Mouse (Mus musculus) embryonic facial prominence, embryonic 13.5 days (tissue): Measurements from ENCODE around the gene Cpm. TPM values are rescaled to one million over a fixed set of nuclear protein-coding genes. Genes with fewer than 3 reads are reported as not detected.

Experiments
- ATAC-seq: fragments of 200-750 bp; cut with Nextera tagmentation; 2 replicates; pipeline ENCODE4 v1.8.0; 2017; ENCODE audit warnings: low read depth; ENCODE audit not compliant: insufficient number of reproducible peaks, insufficient read depth, low FRiP score, low TSS enrichment
- H3K27ac ChIP-seq: fragments of 300-500 bp; sonication (generic); 2 replicates; pipeline ENCODE4 v1.5.1; 2015; ENCODE audit warnings: moderate library complexity, mild to moderate bottlenecking, inconsistent platforms
- H3K27me3 ChIP-seq: fragments of 300-500 bp; sonication (generic); 2 replicates; pipeline ENCODE4 v1.6.1; 2015; ENCODE audit warnings: mild to moderate bottlenecking, inconsistent platforms
- H3K36me3 ChIP-seq: fragments of 300-500 bp; sonication (generic); 2 replicates; pipeline ENCODE4 v1.6.1; 2015; ENCODE audit warnings: mild to moderate bottlenecking, inconsistent platforms
- H3K4me1 ChIP-seq: fragments of 300-500 bp; sonication (generic); 2 replicates; pipeline ENCODE4 v1.6.1; 2015; ENCODE audit warnings: inconsistent platforms
- H3K4me2 ChIP-seq: fragments of 300-500 bp; sonication (generic); 2 replicates; pipeline ENCODE4 v1.6.1; 2015; ENCODE audit warnings: moderate library complexity, mild to moderate bottlenecking, inconsistent platforms
- H3K4me3 ChIP-seq: fragments of 300-500 bp; sonication (generic); 2 replicates; pipeline ENCODE4 v1.5.1; 2015; ENCODE audit warnings: mild to moderate bottlenecking, inconsistent platforms
- H3K9ac ChIP-seq: fragments of 300-500 bp; sonication (generic); 2 replicates; pipeline ENCODE4 v1.6.1; 2015; ENCODE audit warnings: mild to moderate bottlenecking, inconsistent platforms
- H3K9me3 ChIP-seq: fragments of 300-500 bp; sonication (generic); 2 replicates; pipeline ENCODE4 v1.6.1; 2016; ENCODE audit warnings: inconsistent platforms
- WGBS: fragments of 180-500 bp; shearing (Covaris S2); methylation state at CpG from one replicate; pipeline ENCODE4 v1.1.7; 2015; ENCODE audit warnings: mixed read lengths; 5-methylcytosine and 5-hydroxymethylcytosine counted together
- polyA plus RNA-seq: library from polyadenylated mRNA; unstranded; fragments of >200 nt; fragmentation: Nextera tagmentation; extraction: Ambion mirVana; gene quantifications from 2 replicates; pipeline ENCODE4 v1.2.1, GENCODE M21; 2015

Cpm gene
- polyA plus RNA-seq, 1 experiment from 2014 or later, result 25.6 TPM

DNA sequence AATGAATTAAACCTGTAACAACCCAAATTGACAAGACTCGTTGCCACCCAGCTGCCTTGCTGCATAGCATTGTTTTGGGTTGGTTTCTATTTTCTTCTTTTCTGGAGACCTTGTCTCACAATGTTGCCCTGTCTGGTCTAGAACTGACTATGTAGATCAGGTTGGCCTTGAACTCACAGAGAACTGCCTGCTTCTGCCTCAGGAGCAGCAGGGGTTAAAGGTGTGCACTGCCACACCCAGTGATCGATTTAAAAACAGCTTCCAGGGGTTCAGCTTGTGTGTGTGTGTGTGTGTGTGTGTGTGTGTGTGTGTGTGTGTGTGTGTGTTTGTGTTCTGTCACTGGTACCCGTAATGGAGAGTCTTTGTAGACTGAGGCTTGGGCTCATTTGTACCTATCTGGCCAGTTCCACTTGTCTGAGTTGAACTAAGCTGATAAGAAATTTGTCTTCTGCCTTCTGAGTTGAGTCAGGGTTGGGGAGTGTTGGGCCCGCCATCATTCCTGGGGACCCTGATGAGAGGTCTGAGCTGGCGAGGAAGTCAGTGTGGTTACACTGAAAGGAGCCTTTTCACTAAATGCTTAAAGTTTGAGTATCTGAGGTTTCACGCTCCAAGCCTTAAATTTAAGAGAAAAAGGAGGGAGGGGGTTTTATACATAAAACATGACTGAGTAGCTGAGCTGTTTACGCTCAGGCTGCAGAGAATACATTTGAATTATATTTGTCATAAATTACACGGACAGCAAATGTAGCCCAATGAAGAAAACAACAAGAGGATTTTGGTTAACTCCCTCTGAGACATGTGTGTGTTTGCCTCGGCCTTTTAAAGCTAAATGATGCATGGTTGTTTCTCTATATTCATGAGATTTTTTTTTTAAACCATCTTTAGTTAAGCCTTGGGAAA is 36.3 kb downstream of the Cpm start:
- WGBS, result 51% methylated on average over 9 of the region's 9 CpGs

DNA sequence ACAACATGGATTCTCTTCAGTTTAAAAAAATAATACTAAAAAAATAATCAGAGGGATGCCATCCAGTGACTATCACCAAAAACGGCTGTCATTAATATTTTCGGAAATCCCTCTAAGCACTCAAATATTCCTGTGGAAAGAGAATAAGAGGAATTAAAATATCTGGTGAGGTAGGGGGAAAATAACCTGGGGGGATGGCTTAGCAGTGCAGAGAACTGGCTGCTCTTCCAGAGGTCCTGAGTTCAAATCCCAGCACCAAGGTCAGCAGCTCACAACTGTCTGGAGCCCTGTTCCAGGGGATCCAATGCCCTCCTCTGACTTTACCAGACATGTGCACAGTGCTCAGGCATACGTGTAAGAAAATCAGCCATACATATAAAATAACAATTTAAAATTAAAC is 37.1 kb downstream of the Cpm start:
- no peaks in the 10 kb centered on the region for H3K36me3 ChIP-seq
- H3K4me1 ChIP-seq, result peaks cover 42% of the 10 kb centered on the region
- ATAC-seq, result no peak
- H3K4me3 ChIP-seq, result no peak overlapping the region
- WGBS, result 80% methylated on average over 3 of the region's 3 CpGs
- H3K9me3 ChIP-seq, result no peaks in the 10 kb centered on the region
- no peaks in the 10 kb centered on the region for H3K27me3 ChIP-seq
- H3K4me2 ChIP-seq, result no peak overlapping the region
- no peak overlapping the region for H3K27ac ChIP-seq
- no peak overlapping the region for H3K9ac ChIP-seq

More for the DNA sequence above, 36.3 kb downstream of the Cpm start:
- Histone ChIP-seq H3K27ac (no peak overlapping the region), H3K9ac (no peak overlapping the region), H3K4me1 (peaks cover 42% of the 10 kb centered on the region), H3K27me3 (no peaks in the 10 kb centered on the region), H3K9me3 (no peaks in the 10 kb centered on the region), H3K36me3 (no peaks in the 10 kb centered on the region), H3K4me3 (no peak overlapping the region), H3K4me2 (no peak overlapping the region)
- ATAC-seq, result no peak

DNA sequence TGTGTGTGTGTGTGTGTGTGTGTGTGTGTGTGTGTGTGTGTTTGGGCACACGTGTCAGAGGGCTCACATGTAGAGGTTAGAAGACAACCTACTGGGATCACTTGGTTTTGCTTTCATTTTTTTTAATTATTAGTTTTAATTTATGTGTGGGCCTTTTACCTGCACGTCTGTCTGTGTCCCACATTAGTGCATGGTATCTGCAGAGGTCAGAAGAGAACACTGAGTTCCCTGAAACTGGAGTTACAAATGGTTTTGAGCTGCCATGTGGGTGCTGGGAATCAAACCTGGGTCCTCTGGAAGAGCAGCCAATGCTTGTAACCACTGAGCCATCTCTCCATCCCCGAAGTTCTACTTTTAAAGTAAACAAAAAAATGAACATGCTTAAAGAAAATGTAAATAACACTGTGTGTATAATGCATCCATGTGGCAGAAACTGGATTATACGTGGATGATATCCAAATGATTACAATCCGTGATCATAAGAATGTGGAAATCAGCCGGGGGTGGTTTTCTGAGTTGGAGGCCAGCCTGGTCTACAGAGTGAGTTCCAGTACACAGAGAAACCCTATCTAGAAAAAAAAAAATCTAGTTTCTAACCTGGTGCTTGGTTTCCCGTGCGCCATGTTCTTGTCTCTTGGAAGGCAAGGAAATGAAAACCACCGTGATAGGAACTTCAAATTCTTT is 37.8 kb downstream of the Cpm start:
- Histone ChIP-seq H3K9me3 (no peaks in the 10 kb centered on the region), H3K4me2 (no peak overlapping the region), H3K4me3 (no peak overlapping the region), H3K36me3 (no peaks in the 10 kb centered on the region), H3K9ac (no peak overlapping the region), H3K4me1 (peaks cover 45% of the 10 kb centered on the region), H3K27ac (no peak overlapping the region), H3K27me3 (no peaks in the 10 kb centered on the region)
- no peak for ATAC-seq
- 92% methylated on average over 9 of the region's 9 CpGs for WGBS

DNA sequence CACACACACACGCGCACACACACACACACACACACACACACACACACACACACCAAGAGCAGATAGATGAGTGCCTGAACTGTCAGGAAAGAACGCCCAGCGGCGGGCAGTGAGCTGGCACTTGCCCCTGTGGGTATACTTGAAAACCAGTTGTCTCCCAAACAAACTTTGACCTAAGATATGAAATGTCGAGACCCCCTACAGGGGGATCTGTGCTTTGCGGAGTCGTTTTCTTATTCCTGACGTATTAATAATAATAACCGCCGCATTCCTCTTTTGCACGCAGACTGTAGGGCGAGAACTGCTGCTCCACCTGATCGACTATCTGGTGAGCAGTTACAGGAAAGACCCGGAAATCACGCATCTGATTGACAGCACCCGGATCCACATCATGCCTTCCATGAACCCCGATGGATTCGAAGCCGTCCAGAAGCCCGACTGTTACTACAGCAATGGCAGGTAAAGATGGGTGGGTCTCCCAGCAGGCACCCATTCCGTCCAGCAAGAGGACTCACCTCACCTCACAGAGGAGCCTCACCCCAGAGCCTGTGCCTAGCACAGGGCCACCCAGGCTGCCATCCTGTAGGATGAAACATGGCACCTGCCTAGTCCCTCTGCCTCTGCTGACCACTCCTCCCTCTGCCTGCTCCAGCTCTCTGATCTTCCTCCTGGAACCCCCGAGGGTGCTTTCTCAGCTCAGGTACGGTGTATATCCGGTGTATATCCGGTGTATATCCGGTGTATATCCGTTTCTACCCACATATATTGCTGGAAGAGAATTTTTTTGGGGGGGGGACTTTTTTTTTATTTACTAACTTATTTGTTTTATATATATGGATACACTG is 38.6 kb downstream of the Cpm start:
- peaks cover 49% of the 10 kb centered on the region for H3K4me1 ChIP-seq
- WGBS, result 94% methylated on average over 28 of the region's 28 CpGs
- H3K27me3 ChIP-seq, result no peaks in the 10 kb centered on the region
- H3K9me3 ChIP-seq, result no peaks in the 10 kb centered on the region
- no peak overlapping the region for H3K9ac ChIP-seq
- H3K4me3 ChIP-seq, result no peak overlapping the region
- H3K36me3 ChIP-seq, result no peaks in the 10 kb centered on the region
- no peak overlapping the region for H3K4me2 ChIP-seq
- no peak overlapping the region for H3K27ac ChIP-seq
- no peak for ATAC-seq

DNA sequence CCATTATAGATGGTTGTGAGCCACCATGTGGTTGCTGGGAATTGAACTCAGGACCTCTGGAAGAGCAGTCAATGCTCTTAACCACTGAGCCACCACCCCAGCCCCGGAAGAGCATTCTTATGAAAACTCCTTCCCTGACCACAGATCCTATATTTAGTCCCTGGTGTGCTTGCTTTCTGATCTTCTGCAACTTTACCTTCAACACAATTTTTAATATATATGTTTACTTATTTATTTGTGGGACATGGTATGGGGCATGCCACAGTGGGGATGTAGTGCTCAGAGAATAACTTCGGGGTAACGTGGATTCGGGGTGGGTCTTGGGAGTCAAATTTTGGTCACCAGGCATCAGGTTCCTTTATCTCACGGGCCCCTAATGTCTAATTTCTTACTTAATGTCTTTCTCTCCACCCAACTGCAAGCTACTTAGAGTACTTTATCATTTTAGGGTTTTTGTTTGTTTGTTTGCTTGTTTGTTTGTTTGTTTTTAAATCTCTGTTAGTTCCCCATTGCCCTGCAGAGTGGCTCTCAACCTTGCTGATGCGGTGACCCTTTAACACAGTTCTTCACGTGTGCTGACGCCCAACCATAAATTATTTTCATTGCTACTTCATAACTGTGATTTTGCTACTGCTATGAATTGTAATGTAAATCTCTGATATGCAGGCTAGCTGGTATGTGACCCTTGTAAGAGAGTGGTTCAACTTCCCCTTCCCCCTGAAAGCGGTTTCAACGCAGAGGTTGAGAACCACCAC is 39.4 kb downstream of the Cpm start:
- H3K27me3 ChIP-seq, result no peaks in the 10 kb centered on the region
- H3K9me3 ChIP-seq, result no peaks in the 10 kb centered on the region
- 75% methylated on average over 10 of the region's 10 CpGs for WGBS
- H3K9ac ChIP-seq, result no peak overlapping the region
- peak overlapping the region; percentile 17; the same call in 1 of the 2 replicates for H3K27ac ChIP-seq
- no peak overlapping the region for H3K4me3 ChIP-seq
- no peaks in the 10 kb centered on the region for H3K36me3 ChIP-seq
- H3K4me1 ChIP-seq, result peaks cover 41% of the 10 kb centered on the region
- no peak for ATAC-seq
- H3K4me2 ChIP-seq, result no peak overlapping the region

DNA sequence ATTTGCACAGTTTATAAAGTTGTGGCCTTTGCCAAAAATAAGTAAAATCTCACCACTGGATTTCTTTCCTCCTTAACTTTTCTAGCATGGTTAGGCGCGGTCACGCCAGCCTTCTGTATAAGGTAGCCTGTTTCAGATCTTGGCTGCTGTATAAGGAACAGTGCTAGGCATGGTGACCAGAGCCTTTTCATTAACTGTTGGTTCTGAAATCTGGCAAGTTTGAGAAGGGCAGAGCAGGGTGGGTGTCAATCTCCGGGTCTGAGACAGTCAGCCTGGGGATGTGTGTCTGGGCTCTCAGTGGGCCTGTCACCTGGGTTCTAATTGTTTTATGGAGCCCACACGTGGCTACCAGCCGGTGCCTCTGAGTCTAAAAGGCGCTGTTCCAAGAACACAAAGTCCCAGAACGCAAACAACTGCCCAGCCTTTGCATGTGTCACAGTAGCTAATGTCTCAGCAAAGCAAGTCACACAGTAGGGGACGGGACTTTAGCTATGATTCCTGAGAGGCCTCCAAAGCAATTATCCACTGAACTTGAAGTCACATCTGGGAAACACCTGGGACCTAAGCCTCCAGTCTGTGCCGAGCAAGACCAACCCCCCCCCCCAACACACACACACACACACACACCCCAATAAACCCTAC is 40.3 kb downstream of the Cpm start:
- Histone ChIP-seq H3K27ac (peak overlapping the region; percentile 64), H3K36me3 (no peaks in the 10 kb centered on the region), H3K27me3 (no peaks in the 10 kb centered on the region), H3K4me2 (no peak overlapping the region), H3K9ac (no peak overlapping the region), H3K4me1 (peaks cover 36% of the 10 kb centered on the region), H3K9me3 (no peaks in the 10 kb centered on the region), H3K4me3 (no peak overlapping the region)
- ATAC-seq, result peak; percentile 53; the same call in 1 of the 2 replicates
- 41% methylated on average over 10 of the region's 10 CpGs for WGBS

DNA sequence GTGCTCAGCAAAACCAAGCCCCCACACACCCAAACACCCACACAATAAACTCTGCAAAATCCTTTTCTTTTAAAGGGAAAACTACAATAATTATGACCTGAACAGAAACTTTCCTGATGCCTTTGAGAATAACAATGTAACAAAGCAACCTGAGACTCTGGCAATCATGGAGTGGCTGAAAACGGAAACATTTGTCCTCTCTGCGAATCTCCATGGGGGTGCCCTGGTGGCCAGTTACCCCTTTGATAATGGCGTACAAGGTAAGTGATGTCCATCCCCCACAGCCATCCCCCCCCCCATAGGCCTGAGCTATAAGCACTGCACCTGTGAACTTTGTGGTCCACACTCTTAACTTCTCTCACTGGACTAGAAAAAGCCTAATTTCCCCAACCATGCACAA is 40.8 kb downstream of the Cpm start:
- Histone ChIP-seq H3K27ac (peak overlapping the region; percentile 64; the same call in 1 of the 2 replicates), H3K9me3 (no peaks in the 10 kb centered on the region), H3K4me1 (peaks cover 36% of the 10 kb centered on the region), H3K27me3 (no peaks in the 10 kb centered on the region), H3K9ac (no peak overlapping the region), H3K36me3 (no peaks in the 10 kb centered on the region), H3K4me2 (no peak overlapping the region), H3K4me3 (no peak overlapping the region)
- no peak for ATAC-seq
- WGBS, result 48% methylated on average over 3 of the region's 3 CpGs

DNA sequence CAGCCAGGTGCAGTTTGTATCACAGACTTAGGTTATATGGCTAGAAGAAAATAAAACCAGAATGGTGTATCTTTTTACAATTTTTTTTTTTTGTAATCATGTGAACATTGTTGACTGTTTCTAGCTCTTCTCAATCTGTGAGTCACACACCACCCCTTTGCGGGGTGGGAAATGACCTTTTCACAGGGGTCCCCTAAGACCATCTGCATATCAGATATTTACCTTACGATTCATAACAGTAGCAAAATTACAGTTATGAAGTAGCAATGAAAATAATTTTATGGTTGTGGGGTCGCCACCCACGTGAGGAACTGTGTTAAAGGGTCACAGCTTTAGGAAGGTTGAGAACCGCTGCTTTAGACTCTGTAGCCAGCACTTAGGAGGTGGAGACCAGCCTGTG is 41.5 kb downstream of the Cpm start:
- no peak overlapping the region for H3K4me3 ChIP-seq
- no peaks in the 10 kb centered on the region for H3K27me3 ChIP-seq
- ATAC-seq, result no peak
- no peaks in the 10 kb centered on the region for H3K36me3 ChIP-seq
- H3K9me3 ChIP-seq, result no peaks in the 10 kb centered on the region
- H3K27ac ChIP-seq, result no peak overlapping the region
- H3K4me2 ChIP-seq, result no peak overlapping the region
- no peak overlapping the region for H3K9ac ChIP-seq
- peaks cover 35% of the 10 kb centered on the region for H3K4me1 ChIP-seq
- WGBS, result 85% methylated on average over 5 of the region's 5 CpGs

DNA sequence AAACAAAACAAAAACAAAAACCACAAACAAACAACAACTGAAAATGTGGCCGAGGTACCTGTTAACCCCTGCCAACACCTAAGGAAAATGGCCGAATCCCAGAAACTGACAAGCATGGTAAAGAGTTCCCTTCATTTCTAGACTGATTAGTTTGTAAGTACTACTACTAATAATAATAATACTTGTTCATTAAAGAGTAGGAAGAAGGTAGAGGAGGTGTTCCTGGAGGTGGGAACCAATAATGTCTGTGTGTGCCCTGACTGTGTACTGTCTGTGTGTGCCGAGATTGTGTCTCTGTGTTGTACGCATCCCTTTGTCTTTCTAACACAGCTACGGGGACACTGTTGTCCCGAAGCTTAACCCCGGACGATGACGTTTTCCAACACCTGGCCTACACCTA is 42.0 kb downstream of the Cpm start:
- Histone ChIP-seq H3K4me2 (no peak overlapping the region), H3K36me3 (no peaks in the 10 kb centered on the region), H3K27me3 (no peaks in the 10 kb centered on the region), H3K4me3 (no peak overlapping the region), H3K9ac (no peak overlapping the region), H3K9me3 (no peaks in the 10 kb centered on the region), H3K4me1 (peaks cover 39% of the 10 kb centered on the region), H3K27ac (no peak overlapping the region)
- no peak for ATAC-seq
- 87% methylated on average over 9 of the region's 9 CpGs for WGBS

DNA sequence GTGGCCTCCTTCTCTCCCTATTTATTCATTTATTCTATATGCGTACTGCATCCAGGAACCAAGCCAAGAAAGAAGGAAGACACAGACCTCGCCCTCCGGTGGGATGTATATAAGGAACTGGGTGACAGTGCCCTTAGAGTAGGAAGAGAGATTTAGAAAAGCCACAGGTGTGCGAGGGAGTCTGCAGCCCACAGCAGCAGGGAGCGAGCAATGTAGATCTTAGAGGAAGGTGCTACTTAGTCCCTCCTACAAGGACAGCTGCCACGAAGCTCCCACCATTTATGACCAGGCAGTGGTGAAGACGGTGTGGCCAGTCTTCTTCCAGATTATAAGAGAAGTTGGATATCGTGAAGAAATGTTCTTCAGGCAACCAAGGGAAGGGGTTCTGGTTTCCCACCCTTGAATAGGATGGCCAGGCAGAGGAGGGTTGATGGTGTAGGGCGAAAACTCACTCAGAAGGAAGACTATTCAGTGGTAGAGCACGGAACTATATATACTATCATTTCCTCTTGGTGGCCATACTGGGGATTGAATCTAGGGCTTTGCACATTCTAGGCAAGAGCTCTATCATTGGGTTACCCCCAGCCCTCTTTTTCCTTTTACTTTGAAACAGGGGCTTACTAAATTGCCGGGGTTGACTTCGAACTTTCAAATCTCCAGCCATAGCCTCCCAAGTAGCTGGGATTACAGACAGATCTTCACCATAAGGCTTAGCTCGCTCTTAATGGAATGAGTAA is 42.8 kb downstream of the Cpm start:
- Histone ChIP-seq H3K4me2 (no peak overlapping the region), H3K27me3 (no peaks in the 10 kb centered on the region), H3K4me3 (no peak overlapping the region), H3K4me1 (peaks cover 45% of the 10 kb centered on the region), H3K9me3 (no peaks in the 10 kb centered on the region), H3K9ac (no peak overlapping the region), H3K27ac (peak overlapping the region; percentile 58; the same call in 1 of the 2 replicates), H3K36me3 (no peaks in the 10 kb centered on the region)
- WGBS, result 84% methylated on average over 13 of the region's 13 CpGs
- no peak for ATAC-seq
